Mouse (Mus musculus) stomach, embryonic 16.5 days (tissue): ENCODE measurements at regions not wholly inside any gene's neighbourhood (a gene's known extent, or its start where the extent isn't known, plus 50 kb on each side); places are given as distances from the start of the nearest gene placed in this dataset.

Experiments used
- ATAC-seq: fragments of 200-750 bp; cut with Nextera tagmentation; 2 replicates; pipeline ENCODE4 v1.8.0; 2017; ENCODE audit warnings: moderate number of reproducible peaks, moderate TSS enrichment; ENCODE audit not compliant: insufficient read depth, low FRiP score
- H3K27ac ChIP-seq: fragments of 300-500 bp; sonication (generic); 2 replicates; pipeline ENCODE4 v1.5.1; 2014; ENCODE audit warnings: low read length
- H3K27me3 ChIP-seq: fragments of 300-500 bp; sonication (generic); 2 replicates; pipeline ENCODE4 v1.6.1; 2014; ENCODE audit warnings: low read length, control low read depth, mixed read lengths; ENCODE audit not compliant: control insufficient read depth, insufficient read depth
- H3K36me3 ChIP-seq: fragments of 300-500 bp; sonication (generic); 2 replicates; pipeline ENCODE4 v1.6.1; 2014; ENCODE audit warnings: low read length; ENCODE audit not compliant: control insufficient read depth, insufficient read depth
- H3K4me1 ChIP-seq: fragments of 300-500 bp; sonication (generic); 2 replicates; pipeline ENCODE4 v1.6.1; 2014; ENCODE audit warnings: low read length, control low read depth, mixed read lengths; ENCODE audit not compliant: control insufficient read depth, insufficient read depth
- H3K4me2 ChIP-seq: fragments of 300-500 bp; sonication (generic); 2 replicates; pipeline ENCODE4 v1.6.1; 2014; ENCODE audit warnings: low read depth, low read length, mixed read lengths
- H3K4me3 ChIP-seq: fragments of 300-500 bp; sonication (generic); replicated peaks from 2 replicates; pipeline ENCODE4 v1.5.1; 2014; ENCODE audit warnings: mild to moderate bottlenecking, low read length
- H3K9ac ChIP-seq: fragments of 300-500 bp; sonication (generic); 2 replicates; pipeline ENCODE4 v1.6.1; 2014; ENCODE audit warnings: low read length
- H3K9me3 ChIP-seq: fragments of 300-500 bp; sonication (generic); replicated peaks from 2 replicates; pipeline ENCODE4 v1.6.1; 2016; ENCODE audit warnings: low read length, control low read depth; ENCODE audit not compliant: control insufficient read depth
- whole genome bisulfite sequencing: fragments of 180-500 bp; shearing (Covaris S2); extraction: QIAGEN DNeasy Blood & Tissue Kit; methylation state at CpG from one replicate; pipeline ENCODE4 v1.1.7; 2014; 5-methylcytosine and 5-hydroxymethylcytosine counted together

DNA sequence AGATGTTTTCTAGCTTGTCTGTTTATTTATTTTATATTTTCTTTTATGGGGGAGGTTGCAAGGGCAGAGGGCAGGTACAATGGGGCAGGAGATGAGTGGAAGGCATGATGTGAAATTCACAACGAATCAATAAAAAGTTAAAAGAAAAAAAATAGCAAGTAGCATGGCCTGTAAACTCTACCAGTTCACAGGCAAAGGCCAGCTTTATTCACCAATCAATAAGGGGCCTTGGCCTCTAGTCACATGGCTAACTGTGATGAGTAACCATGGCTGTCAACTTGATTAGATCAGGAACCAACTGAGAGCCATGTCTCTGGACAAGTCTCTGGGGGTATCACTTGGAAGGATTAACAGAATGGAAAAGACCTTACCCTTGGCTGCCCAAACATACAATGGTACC lies 304.1 kb upstream of the Hs6st1 start:
- H3K9me3 ChIP-seq = no peaks in the 10 kb centered on the region
- no peak overlapping the region for H3K27ac ChIP-seq
- H3K27me3 ChIP-seq = no peaks in the 10 kb centered on the region
- H3K4me1 ChIP-seq = no peaks in the 10 kb centered on the region
- H3K9ac ChIP-seq = no peak overlapping the region
- ATAC-seq = no peak
- no peaks in the 10 kb centered on the region for H3K36me3 ChIP-seq
- 74% methylated on average over 1 of the region's 1 CpGs for WGBS
- no peak overlapping the region for H3K4me3 ChIP-seq
- H3K4me2 ChIP-seq = no peak overlapping the region

GRCm38 (mm10) chr1:35765692-35766091 lies 302.5 kb upstream of the Hs6st1 start:
- Histone ChIP-seq H3K9me3 (no peaks in the 10 kb centered on the region), H3K4me2 (no peak overlapping the region), H3K36me3 (no peaks in the 10 kb centered on the region), H3K4me3 (no peak overlapping the region), H3K4me1 (no peaks in the 10 kb centered on the region), H3K27me3 (no peaks in the 10 kb centered on the region), H3K9ac (no peak overlapping the region), H3K27ac (no peak overlapping the region)
- no peak for ATAC-seq
- 86% methylated on average over 4 of the region's 4 CpGs for WGBS

DNA sequence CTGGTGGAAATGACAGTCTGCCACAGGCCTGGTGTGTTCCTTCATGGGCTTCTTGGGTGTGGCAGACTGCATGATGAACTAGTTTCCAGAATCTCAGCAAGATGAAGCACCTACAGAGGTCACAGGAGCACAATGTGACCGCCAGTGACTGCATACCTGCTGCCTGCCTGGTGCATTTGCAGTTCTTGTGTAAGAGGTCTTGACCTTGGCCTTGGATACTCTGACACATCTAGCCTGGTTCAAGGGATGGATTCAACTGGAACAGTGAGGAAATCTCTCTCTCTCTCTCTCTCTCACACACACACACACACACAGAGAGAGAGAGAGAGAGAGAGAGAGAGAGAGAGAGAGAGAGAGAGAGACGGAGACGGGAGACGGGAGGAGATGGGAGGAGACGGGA lies 301.9 kb upstream of the Hs6st1 start:
- Histone ChIP-seq H3K9me3 (no peaks in the 10 kb centered on the region), H3K4me2 (no peak overlapping the region), H3K27ac (no peak overlapping the region), H3K27me3 (no peaks in the 10 kb centered on the region), H3K4me3 (no peak overlapping the region), H3K4me1 (no peaks in the 10 kb centered on the region), H3K36me3 (no peaks in the 10 kb centered on the region), H3K9ac (no peak overlapping the region)
- ATAC-seq = no peak
- 78% methylated on average over 5 of the region's 5 CpGs for WGBS

DNA sequence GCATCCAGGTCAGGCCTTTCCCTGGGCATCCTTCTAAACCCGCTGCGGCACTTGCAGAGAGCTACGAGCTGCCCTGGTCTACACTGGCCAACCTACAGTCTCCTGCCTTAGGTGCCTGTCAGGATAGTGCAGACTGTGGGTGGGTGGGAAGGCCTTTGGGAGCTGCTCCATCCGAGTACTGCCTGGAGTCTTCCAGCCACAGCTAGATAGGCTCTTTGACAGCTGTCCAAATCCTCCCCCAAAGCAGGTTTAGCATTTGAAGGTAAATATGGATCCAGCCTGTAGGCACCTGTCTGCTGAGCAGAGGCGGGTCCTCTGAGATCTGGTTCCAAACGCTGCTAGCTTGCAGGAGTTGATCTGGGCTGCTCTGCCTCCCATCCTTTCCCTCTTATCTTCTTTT lies 295.6 kb upstream of the Hs6st1 start:
- H3K4me2 ChIP-seq = no peak overlapping the region
- no peak for ATAC-seq
- WGBS = 74% methylated on average over 6 of the region's 6 CpGs

GRCm38 (mm10) chr1:35774566-35774965 lies 293.6 kb upstream of the Hs6st1 start:
- H3K4me2 ChIP-seq = no peak overlapping the region
- no peaks in the 10 kb centered on the region for H3K36me3 ChIP-seq
- H3K27me3 ChIP-seq = no peaks in the 10 kb centered on the region
- WGBS = 91% methylated on average over 2 of the region's 2 CpGs
- H3K4me3 ChIP-seq = no peak overlapping the region
- H3K9ac ChIP-seq = no peak overlapping the region
- H3K27ac ChIP-seq = no peak overlapping the region
- H3K9me3 ChIP-seq = no peaks in the 10 kb centered on the region
- no peak for ATAC-seq
- no peaks in the 10 kb centered on the region for H3K4me1 ChIP-seq

More for the DNA sequence above, 295.6 kb upstream of the Hs6st1 start:
- Histone ChIP-seq H3K4me1 (no peaks in the 10 kb centered on the region), H3K9ac (no peak overlapping the region), H3K27ac (no peak overlapping the region), H3K4me3 (no peak overlapping the region), H3K9me3 (no peaks in the 10 kb centered on the region), H3K27me3 (no peaks in the 10 kb centered on the region), H3K36me3 (no peaks in the 10 kb centered on the region)

- Histone ChIP-seq H3K27me3 (no peaks in the 10 kb centered on the region), H3K4me1 (no peaks in the 10 kb centered on the region), H3K27ac (no peak overlapping the region), H3K9me3 (no peaks in the 10 kb centered on the region), H3K36me3 (no peaks in the 10 kb centered on the region), H3K4me3 (no peak overlapping the region), H3K9ac (no peak overlapping the region), H3K4me2 (no peak overlapping the region)
- ATAC-seq = no peak
- WGBS = 68% methylated on average over 2 of the region's 2 CpGs
Observed at GRCm38 (mm10) chr1:35782668-35783067, 285.5 kb upstream of the Hs6st1 start.

GRCm38 (mm10) chr1:35783427-35783826 lies 284.8 kb upstream of the Hs6st1 start:
- Histone ChIP-seq H3K4me2 (no peak overlapping the region), H3K27ac (no peak overlapping the region), H3K36me3 (no peaks in the 10 kb centered on the region), H3K4me3 (no peak overlapping the region), H3K4me1 (no peaks in the 10 kb centered on the region), H3K9ac (no peak overlapping the region), H3K9me3 (no peaks in the 10 kb centered on the region), H3K27me3 (no peaks in the 10 kb centered on the region)
- 66% methylated on average over 6 of the region's 6 CpGs for WGBS
- ATAC-seq = no peak

GRCm38 (mm10) chr1:35786241-35786640 lies 282.0 kb upstream of the Hs6st1 start:
- H3K4me2 ChIP-seq = no peak overlapping the region
- H3K9me3 ChIP-seq = no peaks in the 10 kb centered on the region
- no peak for ATAC-seq
- no peak overlapping the region for H3K27ac ChIP-seq
- no peaks in the 10 kb centered on the region for H3K27me3 ChIP-seq
- WGBS = 88% methylated on average over 4 of the region's 4 CpGs
- no peak overlapping the region for H3K4me3 ChIP-seq
- no peaks in the 10 kb centered on the region for H3K36me3 ChIP-seq
- no peaks in the 10 kb centered on the region for H3K4me1 ChIP-seq
- no peak overlapping the region for H3K9ac ChIP-seq

DNA sequence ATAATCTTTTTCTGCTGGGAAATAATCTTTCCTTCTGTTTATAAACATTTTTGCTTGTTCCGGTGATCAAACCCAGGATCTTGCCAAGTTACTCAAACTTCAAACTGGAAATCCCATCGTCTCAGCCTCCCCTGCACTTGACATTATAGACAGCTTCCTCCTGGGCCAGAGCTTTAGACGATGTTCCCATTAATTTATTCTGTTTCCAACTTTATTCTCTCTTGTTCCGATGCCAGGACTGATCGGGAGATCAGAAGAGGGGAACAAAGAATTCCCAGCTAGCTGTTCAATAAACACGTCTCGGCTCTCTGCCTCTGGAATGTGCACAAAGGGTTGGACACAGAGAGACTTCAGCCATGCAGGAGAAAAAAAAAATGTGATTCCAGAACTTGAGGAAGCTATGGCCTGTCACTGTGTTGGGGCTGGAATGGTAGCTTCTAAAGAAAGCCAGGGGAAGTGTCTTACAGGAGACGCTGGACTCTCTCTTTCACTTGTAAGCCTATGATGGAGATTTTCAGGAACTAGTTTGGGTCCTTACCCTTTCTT lies 281.5 kb upstream of the Hs6st1 start:
- no peak overlapping the region for H3K27ac ChIP-seq
- no peaks in the 10 kb centered on the region for H3K9me3 ChIP-seq
- H3K4me3 ChIP-seq = no peak overlapping the region
- no peaks in the 10 kb centered on the region for H3K36me3 ChIP-seq
- no peak overlapping the region for H3K4me2 ChIP-seq
- no peaks in the 10 kb centered on the region for H3K4me1 ChIP-seq
- H3K9ac ChIP-seq = no peak overlapping the region
- ATAC-seq = no peak
- WGBS = 51% methylated on average over 8 of the region's 8 CpGs
- H3K27me3 ChIP-seq = no peaks in the 10 kb centered on the region

DNA sequence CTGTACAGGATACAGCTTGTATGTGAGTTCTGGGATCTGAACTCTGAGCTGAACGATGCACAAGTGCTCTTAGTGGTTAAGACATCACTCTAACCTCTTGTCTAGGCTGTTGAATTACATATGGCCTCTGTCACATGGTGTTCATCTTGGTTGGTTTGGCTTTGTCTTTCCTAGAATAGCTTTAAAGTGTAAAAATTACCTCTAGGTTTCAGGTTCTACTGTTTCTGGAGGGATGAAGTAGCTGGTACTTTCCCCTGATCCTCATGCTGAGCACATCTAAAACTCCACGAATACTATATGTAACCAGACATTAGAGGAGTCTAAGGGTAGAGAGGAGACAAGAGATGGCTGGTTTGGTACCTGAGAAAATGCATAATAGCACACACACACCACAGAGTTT lies 271.1 kb upstream of the Hs6st1 start:
- no peak overlapping the region for H3K4me3 ChIP-seq
- H3K36me3 ChIP-seq = no peaks in the 10 kb centered on the region
- no peaks in the 10 kb centered on the region for H3K4me1 ChIP-seq
- ATAC-seq = no peak
- no peak overlapping the region for H3K27ac ChIP-seq
- 66% methylated on average over 2 of the region's 2 CpGs for WGBS
- no peaks in the 10 kb centered on the region for H3K9me3 ChIP-seq
- no peak overlapping the region for H3K9ac ChIP-seq
- H3K4me2 ChIP-seq = no peak overlapping the region
- no peaks in the 10 kb centered on the region for H3K27me3 ChIP-seq
